Mouse (Mus musculus): ENCODE data around the gene Rbbp9. TPM values are rescaled to one million over a fixed set of nuclear protein-coding genes. Genes with fewer than 3 reads are reported as not detected.
"Not testable (repeated sequence)": the region's sequence is repeated elsewhere in the genome, so short reads cannot be mapped to it uniquely, and the experiment has no call there.

Gene Rbbp9
- total RNA-seq (2021), result 10 to 100 TPM; 29.2 to 30.0 TPM

DNA sequence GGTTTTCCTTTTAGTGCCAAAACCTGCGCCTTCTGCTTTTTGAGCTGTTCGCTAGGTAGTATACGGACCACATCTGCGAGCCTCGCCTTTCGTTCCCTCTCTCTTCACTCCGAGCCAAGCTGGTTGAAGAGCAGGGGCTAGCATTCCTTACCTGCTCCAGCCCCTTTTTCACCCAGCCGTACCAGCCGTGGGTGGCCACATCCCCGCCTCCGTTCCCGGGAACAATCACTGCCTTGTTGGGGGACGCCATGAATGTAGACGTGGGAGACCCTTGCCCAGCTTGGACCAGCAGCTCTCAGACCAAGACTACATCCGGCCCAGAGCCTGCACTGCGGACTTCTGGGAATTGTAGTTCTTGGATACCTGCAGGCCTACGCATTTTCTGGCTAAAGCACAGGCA is at the start of gene Rbbp9:
Gene Rbbp9, minus strand, starts transcription at position 341 of the 400 bp plus-strand sequence.
- intact Hi-C loops (cut with DNase I), result no loop called here
- DNase-seq (ENCODE audit: low spot score in 2 of 2), result peak; percentile 69 to 74

DNA sequence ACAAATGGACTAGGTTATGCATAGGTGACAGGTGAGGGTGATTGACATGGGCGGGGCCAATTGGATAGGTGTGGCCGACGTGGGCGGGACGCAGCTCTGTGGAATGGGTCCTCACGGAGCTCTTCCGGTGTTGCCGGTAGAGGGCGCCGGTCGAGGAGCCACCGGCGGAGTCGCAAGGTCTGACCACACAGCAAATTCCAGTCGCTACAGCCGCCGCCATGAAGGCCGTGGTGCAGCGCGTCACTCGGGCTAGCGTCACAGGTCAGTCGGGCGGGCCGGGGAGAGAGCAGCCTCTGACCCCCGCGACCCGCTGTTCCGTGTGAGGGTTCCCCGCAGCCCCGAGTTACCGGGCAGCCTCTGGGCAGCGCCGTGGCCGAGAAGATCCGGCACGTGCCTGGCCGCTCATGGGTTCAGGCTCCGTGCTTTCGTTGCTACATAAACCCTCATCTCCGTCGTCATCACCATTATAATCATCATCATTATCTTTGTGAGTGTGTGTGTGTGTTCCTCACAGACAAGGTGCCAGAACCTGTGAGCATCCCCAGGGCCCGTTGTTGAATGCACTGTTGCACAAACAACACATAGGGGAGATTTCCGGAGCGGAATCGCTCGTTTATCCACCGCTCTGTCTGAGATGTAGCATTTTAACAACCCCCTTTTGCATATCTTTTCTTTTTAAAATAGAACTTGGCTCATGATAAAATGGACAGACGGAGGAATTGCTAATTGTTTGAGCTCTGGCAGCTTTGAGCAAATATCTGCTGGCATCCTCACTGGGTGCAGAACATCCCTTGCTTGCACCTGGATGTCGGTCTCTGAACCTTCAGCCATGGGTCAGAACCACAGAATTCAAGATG is 49.4 kb upstream of the Rbbp9 start, which contains the start of gene Dtd1:
Gene Dtd1, plus strand, starts transcription at position 67 of the 857 bp plus-strand sequence.
- intact Hi-C loops (cut with DNase I), result no loop called here
- peak; percentile 87 to 90 for DNase-seq (ENCODE audit: low spot score in 2 of 2)

DNA sequence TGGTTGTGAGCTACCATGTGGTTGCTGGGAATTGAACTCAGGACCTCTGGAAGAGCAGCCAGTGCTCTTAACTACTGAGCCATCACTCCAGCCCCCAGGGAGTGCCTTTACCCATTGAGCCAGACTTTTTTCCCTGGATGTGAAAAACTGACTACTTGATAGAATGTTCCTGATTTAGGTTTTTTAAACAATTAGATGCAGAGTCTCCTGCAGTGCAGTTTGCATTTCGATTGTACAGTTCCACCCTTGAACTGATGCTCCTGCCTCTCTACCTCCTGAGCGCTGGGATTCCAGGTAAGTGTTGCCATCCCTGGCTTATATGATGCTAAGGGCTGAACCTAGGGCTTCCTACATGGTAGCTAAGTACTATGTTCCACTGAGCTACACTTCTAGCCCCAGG is 47.3 kb upstream of the Rbbp9 start:
- intact Hi-C loops (cut with DNase I), result no loop called here
- no peak for DNase-seq (ENCODE audit: low spot score in 2 of 2)

DNA sequence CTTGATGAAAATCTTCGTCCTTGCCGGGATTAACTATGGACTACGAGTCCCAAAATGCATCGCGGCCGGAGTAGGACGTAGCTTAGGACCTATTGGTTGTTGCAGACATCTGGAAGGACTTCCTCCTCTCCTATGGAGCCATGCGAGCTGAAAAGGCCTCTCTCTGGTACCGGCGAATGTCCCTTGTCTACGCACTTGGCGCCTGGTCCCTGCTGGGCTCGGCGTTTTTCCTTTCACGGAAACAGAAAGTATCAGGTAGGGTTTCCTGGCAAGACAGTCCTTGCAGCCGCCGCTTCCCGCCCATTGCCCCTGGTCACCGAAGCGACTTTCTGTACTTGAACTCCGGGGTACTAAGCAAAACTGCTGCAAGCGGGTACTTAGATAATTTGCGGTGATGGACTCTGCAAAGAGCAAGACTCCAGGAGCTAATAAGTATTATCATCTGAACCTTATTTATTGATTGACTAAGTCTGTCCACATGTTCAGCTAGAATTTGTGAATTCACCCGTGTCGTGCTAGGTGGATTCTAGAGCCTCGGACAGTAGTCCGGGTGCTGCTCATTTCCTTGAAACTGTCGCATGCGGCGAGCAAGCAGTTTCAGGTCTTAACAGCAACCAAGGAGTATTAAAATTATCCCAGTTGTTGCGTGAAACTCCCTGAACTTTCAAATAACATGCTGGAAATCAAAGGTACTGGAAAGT is 43.4 kb upstream of the Rbbp9 start, which contains the start of gene Smim26:
Gene Smim26, plus strand, starts transcription at position 104 of the 701 bp plus-strand sequence.
- intact Hi-C loops (cut with DNase I), result no loop called here
- peak; percentile 81 to 87 for DNase-seq (ENCODE audit: low spot score in 2 of 2)

DNA sequence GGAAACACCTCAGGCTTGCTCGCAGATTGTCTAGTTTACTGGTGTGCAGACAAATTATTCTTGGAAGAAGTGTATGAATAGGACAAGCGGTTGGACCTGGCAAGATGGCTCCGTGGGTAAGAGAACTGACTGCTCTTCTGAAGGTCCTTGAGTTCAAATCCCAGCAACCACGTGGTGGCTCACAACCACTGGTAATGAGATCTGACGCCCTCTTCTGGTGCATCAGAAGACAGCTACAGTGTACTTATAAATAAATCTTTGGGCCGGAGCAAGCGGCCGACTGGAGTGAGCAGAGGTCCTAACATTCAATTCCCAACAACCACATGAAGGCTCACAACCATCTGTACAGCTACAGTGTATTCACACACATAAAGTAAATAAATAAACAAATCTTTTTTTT is 42.4 kb upstream of the Rbbp9 start:
- intact Hi-C loops (cut with DNase I); DNase-seq (ENCODE audit: low spot score in 2 of 2): not testable (repeated sequence)

DNA sequence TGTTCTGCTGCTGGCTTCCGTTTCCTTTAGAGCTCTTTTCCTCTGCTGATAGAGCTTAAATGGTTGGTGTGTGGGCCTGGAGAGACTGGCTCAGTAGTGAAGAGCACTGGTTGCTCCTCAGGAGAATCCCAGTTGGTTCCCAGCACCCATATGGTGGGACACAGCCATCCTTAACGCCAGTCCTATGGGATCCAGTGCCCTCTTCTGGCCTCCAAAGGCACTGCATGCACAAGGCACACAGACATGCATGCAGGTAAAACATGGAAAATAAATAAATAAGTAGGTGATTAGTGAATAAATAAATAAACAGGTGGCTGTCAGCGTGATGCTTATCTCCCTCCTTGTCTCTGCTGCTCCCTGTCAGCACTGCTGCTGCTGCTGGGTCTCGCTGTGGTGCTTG is 38.1 kb upstream of the Rbbp9 start:
- intact Hi-C loops (cut with DNase I), result no loop called here
- DNase-seq (ENCODE audit: low spot score in 2 of 2), result no peak

DNA sequence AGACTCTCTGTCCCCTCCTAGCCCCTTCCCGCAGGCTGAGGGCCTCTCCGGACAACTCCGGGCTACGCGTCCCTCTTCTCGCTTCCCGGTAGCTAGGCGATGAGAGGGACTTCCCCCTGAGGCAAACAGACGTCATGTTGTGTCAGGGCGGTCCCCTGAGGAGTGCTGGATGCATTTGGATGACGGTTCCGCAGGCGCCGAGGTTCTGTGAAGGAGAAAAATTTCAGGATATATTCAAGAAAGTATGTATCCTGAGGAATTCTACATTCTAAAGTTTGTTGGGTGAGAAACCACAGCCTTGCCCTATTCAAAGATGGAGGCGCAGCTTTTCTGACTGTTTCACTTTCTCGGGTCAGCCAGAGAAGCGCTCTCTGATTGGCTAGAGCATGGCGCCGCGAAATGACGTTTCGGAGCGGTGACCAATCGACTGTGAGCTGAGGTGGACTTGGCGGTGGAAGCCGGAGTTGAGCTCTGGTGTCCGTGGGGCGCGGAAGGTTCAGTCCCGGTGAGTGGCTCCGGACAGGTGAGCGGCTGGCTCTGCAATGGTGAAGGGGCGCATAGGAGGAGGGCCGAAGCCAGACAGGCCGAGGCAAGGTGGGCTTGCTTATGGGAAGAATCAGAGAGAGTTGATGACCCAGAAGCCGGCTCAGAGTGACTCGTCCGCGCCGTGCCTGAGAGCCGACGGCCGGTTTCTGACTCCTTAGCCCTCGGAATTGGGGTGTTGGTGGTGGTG is 5.3 kb upstream of the Rbbp9 start, which contains the start of gene Sec23b:
Gene Sec23b, plus strand, starts transcription at position 410 of the 733 bp plus-strand sequence.
- intact Hi-C loops (cut with DNase I), result loop anchor here (2.0 kb wide), 1 partner anchor 29 kb away; the partner anchor contains the start of genes Dzank1 and Polr3f

DNA sequence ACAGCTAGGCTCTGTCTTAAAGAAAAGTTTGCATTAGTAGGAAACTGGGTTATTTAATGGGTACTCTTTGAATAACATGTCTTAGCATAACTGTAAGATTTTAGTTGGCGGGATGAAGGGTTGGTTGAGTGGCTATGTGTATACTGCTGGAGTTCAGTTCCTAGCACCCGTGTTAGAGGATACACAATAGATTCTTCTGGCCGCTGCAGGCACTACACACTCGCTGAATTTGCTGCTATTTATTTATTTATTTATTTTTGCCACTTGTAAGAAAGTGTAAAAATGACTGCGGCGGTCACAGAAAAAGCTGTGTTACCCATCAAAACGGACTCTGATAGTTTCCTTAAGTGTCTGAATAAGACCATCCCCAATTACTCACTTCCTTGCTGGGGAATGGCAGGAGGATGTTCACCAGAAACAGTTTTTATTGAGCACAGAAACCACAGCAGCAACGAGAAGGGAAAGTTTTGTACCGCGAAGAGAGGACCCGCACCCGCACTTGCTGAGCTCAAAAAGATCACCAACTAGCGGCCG is 4.7 kb upstream of the Rbbp9 start:
- no peak for DNase-seq (ENCODE audit: low spot score in 2 of 2)
- intact Hi-C loops (cut with DNase I), result loop anchor here (2.0 kb wide), 1 partner anchor 29 kb away; the partner anchor contains the start of genes Dzank1 and Polr3f

More for the DNA sequence above, 5.3 kb upstream of the Rbbp9 start, which contains the start of gene Sec23b:
- DNase-seq (ENCODE audit: low spot score in 2 of 2), result peak; percentile 97 to 98

DNA sequence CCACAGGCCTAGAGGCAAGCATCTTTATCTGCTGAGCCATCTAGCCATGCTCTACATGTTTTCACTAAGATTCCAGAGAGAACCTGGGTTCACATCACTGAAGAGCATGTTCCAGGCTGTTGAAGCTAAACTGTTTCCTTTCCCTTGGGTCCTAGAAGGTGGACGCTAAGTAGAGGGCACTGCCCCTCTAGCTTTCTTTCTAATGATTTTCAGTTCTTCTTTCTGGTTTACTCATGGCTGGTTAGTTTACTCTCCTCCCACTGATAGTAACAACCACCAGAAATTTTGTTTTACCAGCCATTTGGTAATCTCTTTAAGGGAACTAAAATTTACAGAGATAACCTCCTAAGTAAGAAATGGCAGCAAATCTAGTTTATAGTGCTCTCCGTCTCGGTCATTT is 3.2 kb upstream of the Rbbp9 start:
- intact Hi-C loops (cut with DNase I), result loop anchor here (2.0 kb wide), 1 partner anchor 27 kb away; the partner anchor contains the start of genes Dzank1 and Polr3f
- no peak for DNase-seq (ENCODE audit: low spot score in 2 of 2)

DNA sequence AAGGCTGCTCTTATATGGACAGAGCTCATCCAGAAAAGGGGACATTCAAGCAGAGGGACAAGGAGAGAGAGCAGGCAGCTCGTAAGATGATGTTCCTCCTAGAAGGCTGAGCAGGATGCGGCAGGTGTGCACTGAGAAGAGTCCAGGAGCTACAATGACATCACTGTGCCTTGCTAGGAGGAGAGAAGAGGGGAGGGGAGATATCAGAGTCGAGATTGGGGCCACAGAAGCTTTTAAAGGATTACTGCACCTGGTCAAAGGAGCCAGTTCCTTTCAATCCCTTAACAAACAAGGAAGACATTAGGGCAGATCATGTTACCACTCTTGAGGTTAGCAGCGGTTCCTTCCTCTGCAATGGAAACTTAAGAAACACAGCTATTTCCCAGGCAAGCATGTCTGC is 3.1 kb downstream of the Rbbp9 start:
- no peak for DNase-seq (ENCODE audit: low spot score in 2 of 2)
- intact Hi-C loops (cut with DNase I), result no loop called here

DNA sequence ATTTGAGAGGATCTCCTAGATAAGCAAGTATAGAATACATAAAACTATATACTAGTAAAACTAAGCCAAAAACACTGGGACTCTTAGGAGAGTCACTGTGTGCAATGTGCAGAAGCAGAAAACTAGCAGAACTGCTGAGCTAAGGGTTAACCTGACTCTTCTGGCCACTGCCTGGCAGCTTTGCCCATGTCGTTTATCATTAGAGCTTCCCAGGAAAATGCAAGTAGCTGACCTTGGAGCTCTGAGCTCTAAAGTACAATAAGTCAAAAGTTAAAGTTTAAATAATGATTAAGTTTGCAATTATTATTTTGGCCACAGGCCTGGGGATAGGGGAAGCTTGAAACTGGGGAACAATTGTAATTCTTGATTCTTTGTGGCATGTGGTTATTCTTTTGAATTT is 5.2 kb downstream of the Rbbp9 start:
- DNase-seq (ENCODE audit: low spot score in 2 of 2), result no peak
- intact Hi-C loops (cut with DNase I), result no loop called here

DNA sequence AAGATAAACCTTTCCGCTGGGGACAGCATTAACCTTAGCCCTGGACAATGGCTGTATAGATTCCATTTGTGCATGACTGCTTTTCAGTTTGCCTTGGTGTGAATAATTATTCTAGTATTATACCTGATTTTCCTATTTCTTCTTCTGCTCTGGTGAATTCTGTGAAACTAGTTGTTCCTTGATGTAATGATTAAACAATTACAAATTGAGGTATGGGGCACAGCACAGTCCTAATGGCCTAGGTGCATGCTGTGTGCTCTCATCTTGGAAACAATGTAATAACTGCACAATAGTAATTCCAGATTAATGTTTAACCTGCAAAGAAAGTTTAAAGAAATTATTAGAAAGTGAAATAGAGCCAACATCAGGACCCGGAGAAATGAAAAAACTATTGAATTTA is 5.6 kb downstream of the Rbbp9 start:
- DNase-seq (ENCODE audit: low spot score in 2 of 2), result no peak
- intact Hi-C loops (cut with DNase I), result no loop called here

DNA sequence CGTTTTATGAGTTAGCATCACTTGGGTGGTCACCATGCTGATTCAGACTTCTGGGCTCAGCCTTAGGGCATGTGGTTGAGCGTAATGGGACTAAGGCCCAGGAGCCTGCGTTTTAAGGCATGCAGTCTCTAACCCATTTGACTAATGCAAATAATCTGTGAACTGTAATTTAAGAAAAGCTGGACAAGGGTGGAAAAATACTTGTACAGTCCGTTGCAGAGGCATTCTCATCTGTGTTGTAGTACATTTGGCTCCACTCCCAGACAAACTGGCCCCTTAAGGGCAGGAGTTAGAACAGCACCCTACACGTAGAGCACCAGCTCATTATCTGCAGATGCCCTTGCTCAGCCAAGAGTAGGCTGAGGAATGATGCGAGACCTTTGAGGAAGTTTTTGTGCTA is 6.0 kb downstream of the Rbbp9 start:
- no peak for DNase-seq (ENCODE audit: low spot score in 2 of 2)

DNA sequence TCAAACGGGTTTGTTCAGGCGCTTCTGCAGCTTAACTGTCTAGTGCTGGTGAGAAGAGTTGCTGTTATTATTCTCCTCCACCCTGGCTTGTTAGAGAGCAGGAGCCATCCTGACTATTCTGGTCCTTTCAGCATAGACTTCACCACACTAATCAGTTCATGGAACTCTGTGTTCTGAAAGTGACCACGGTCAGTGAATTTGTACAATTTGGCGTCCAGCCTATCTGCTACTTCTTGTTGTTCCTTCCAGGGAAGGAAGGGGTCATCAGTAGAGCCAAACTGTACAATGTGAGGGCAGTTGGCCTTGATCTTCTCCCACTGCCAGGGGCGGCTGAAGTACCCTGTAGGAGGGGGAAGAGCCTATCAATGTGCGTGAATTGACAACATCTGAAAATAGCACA is 7.0 kb downstream of the Rbbp9 start:
- intact Hi-C loops (cut with DNase I), result no loop called here

More for the DNA sequence above, 6.0 kb downstream of the Rbbp9 start:
- intact Hi-C loops (cut with DNase I), result no loop called here

DNA sequence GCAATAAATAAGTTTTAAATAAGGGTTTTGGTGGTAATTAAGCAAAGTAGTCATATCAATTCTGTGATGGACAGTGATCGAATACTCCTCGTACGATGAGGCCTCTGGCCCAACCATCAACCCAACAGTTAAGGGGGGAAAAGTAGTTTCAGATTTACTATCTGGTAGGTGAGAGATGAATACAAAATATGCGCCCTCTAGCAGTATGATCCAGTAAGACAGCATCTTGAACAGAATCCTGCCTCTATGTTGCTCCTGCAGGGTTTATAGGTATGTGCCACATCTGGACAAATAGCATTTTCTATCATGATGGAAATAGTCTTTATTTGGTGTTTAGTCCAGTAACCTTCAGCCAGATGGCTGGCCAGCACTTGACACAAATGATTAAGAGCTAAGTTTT is 9.4 kb downstream of the Rbbp9 start:
- no peak for DNase-seq (ENCODE audit: low spot score in 2 of 2)
- intact Hi-C loops (cut with DNase I), result no loop called here

More for the DNA sequence above, 7.0 kb downstream of the Rbbp9 start:
- no peak for DNase-seq (ENCODE audit: low spot score in 2 of 2)

DNA sequence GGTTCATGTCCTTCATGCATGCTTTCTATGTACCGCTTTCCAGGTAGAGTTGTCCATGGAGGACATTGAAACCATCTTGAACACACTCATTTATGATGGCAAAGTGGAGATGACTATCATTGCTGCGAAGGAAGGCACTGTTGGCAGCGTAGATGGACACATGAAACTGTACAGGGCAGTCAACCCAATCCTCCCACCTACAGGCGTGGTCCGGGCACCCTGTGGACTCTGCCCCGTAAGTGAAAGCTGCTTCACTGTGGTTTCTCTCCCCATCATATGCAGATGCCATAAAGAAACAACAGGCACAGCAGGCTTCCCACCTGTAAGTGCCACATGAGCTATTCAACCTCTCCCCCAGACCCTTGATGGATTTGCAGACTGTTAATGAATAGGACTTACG is 13.5 kb downstream of the Rbbp9 start:
- DNase-seq (ENCODE audit: low spot score in 2 of 2), result no peak
- intact Hi-C loops (cut with DNase I), result no loop called here

DNA sequence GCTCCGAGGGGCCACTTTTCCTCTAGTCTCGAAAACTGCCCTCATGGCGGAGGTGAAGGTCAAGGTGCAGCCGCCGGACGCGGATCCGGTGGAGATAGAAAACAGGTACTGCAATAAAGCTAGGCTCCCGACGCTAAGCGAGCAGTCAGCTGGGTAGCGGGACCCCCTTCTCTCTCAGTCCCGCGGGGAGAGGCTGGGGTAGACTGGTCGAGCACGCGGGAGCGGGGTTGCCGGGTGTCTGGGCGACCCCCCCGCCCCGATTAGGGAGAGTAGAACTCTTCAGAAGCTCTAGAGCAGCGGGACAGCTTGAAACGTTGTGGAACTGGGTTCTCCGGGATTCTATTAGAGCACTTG is 22.9 kb downstream of the Rbbp9 start:
- DNase-seq (ENCODE audit: low spot score in 2 of 2), result no peak
- intact Hi-C loops (cut with DNase I), result loop anchor here (2.0 kb wide), 1 partner anchor 27 kb away; no protein-coding TSS in a partner anchor

DNA sequence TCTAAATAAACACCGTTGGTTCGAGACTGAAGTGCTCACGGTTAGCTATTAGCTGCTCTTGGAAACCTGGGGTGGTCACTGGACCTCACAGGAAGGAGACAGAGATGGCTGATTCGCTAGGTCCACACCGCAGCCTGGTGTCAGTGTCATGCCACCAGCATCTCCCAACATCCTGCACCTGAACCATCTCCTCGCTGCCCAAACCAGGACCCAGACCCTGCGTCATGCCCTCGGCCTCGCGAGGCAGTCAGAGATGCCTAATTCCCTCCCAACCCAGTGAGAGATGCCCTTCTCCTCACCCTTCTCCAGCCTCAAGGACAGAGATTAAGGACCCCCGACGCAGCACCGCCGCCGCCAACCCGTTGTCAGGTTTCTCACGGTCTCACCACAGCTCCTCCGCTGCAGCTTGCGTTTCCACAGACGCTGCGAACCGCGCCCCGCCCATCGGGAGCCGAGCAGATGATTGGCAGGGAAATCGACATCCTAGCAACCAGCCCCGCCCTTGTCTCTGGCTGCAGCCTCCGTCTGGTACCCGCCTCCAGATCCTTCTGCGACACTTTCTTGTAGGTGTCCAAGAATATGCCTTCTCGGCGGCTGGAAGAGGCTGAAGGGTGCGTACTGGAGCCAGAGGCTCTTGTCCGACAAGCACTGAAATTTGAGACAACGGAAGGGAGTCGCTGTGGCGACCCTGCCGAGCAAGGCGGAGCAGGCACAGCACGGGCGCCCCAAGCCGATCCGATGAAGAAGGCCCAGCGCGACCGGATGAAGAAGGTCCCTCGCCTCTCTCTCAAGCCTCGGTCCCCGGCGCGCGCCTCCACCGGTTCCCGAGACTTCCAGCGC is 23.5 kb downstream of the Rbbp9 start, which contains the start of the genes Dzank1 and Polr3f:
Gene Dzank1, minus strand, starts transcription at position 434 of the 840 bp plus-strand sequence.
Gene Polr3f, plus strand, starts transcription at position 738 of the 840 bp plus-strand sequence.
- peak; percentile 97 for DNase-seq (ENCODE audit: low spot score in 2 of 2)
- intact Hi-C loops (cut with DNase I), result loop anchor here (2.0 kb wide), 1 partner anchor 28 kb away; no protein-coding TSS in a partner anchor

Data from left cerebral cortex, postnatal 36 days (tissue).